In genomic region chr2:6349256-6350092, GRCm38 (mm10) we compare ENCODE assay signal across 8 mouse cellular contexts. TPM values are rescaled to one million over a fixed set of nuclear protein-coding genes. Genes with fewer than 3 reads are reported as not detected.
DNase-seq lines count a peak whose midpoint lies in the region; ATAC-seq and TF ChIP-seq lines count a peak whose summit lies in the region.

No protein-coding gene starts in this region.

- H3K4me3 ChIP-seq in lung, postnatal 0 days (ENCODE audit: low read depth, low read length), result no peak overlapping the region
- H3K4me3 ChIP-seq in intestine, embryonic 16.5 days (ENCODE audit: low read length), result no peak overlapping the region
- H3K4me3 ChIP-seq in neural tube, embryonic 15.5 days (replicated peaks), result no peak overlapping the region

- 59% methylated on average over 11 of the region's 11 CpGs for WGBS in lung, postnatal 0 days
- WGBS in intestine, embryonic 16.5 days, result 77% methylated on average over 11 of the region's 11 CpGs
- WGBS in neural tube, embryonic 15.5 days, result 69% methylated on average over 11 of the region's 11 CpGs

- no peak overlapping the region for H3K27ac ChIP-seq in lung, postnatal 0 days (ENCODE audit: low read length)
- H3K27ac ChIP-seq in intestine, embryonic 16.5 days (ENCODE audit: low read length), result peak overlapping the region; percentile 44; the same call in 1 of the 2 replicates
- no peak overlapping the region for H3K27ac ChIP-seq in neural tube, embryonic 15.5 days (replicated peaks)

- no peaks in the 10 kb centered on the region for H3K9me3 ChIP-seq in lung, postnatal 0 days (ENCODE audit: low read length)
- H3K9me3 ChIP-seq in intestine, embryonic 16.5 days (ENCODE audit: control insufficient read depth, low read length), result peaks cover 2% of the 10 kb centered on the region; the same call in 1 of the 2 replicates
- H3K9me3 ChIP-seq in neural tube, embryonic 15.5 days (replicated peaks), result no peaks in the 10 kb centered on the region

- intact Hi-C loops in left cerebral cortex, postnatal 36 days (cut with DNase I), result no loop called here

- TF ChIP-seq CTCF in lung, postnatal 0 days (IDR thresholded peaks at IDR 0.05), result no peak

- peaks cover 22% of the 10 kb centered on the region for H3K4me1 ChIP-seq in lung, postnatal 0 days (ENCODE audit: insufficient read depth, low read depth, low read length)
- H3K4me1 ChIP-seq in intestine, embryonic 16.5 days (ENCODE audit: control insufficient read depth, insufficient read depth, low read length), result peaks cover 39% of the 10 kb centered on the region
- peaks cover 23% of the 10 kb centered on the region for H3K4me1 ChIP-seq in neural tube, embryonic 15.5 days

- no peak overlapping the region for H3K9ac ChIP-seq in lung, postnatal 0 days (replicated peaks; ENCODE audit: low read depth)
- no peak overlapping the region for H3K9ac ChIP-seq in intestine, embryonic 16.5 days (ENCODE audit: low read depth, low read length)
- H3K9ac ChIP-seq in neural tube, embryonic 15.5 days (replicated peaks), result no peak overlapping the region

- H3K4me2 ChIP-seq in lung, postnatal 0 days (replicated peaks; ENCODE audit: low read depth, low read length), result no peak overlapping the region
- H3K4me2 ChIP-seq in intestine, embryonic 16.5 days (ENCODE audit: low read depth, low read length), result no peak overlapping the region
- no peak overlapping the region for H3K4me2 ChIP-seq in neural tube, embryonic 15.5 days

- no peaks in the 10 kb centered on the region for H3K36me3 ChIP-seq in lung, postnatal 0 days (ENCODE audit: insufficient read depth, low read length)
- H3K36me3 ChIP-seq in intestine, embryonic 16.5 days (ENCODE audit: control insufficient read depth, insufficient read depth, low read length), result no peaks in the 10 kb centered on the region; the same call in 1 of the 2 replicates
- H3K36me3 ChIP-seq in neural tube, embryonic 15.5 days, result no peaks in the 10 kb centered on the region

- TF ChIP-seq EP300 in lung, postnatal 0 days (IDR thresholded peaks at IDR 0.05), result no peak

- H3K27me3 ChIP-seq in lung, postnatal 0 days (replicated peaks; ENCODE audit: insufficient read depth, low read length), result no peaks in the 10 kb centered on the region
- H3K27me3 ChIP-seq in intestine, embryonic 16.5 days (replicated peaks; ENCODE audit: control insufficient read depth, insufficient read depth, low read length), result no peaks in the 10 kb centered on the region
- H3K27me3 ChIP-seq in neural tube, embryonic 15.5 days (replicated peaks), result no peaks in the 10 kb centered on the region

- ATAC-seq in lung, postnatal 0 days, result peak; percentile 72
- 0 out of 2 replicates have a peak, but pooled peaks have one; percentile 16 for ATAC-seq in intestine, embryonic 16.5 days
- peak; percentile 45; the same call in 1 of the 2 replicates for ATAC-seq in neural tube, embryonic 15.5 days (ENCODE audit: low FRiP score)

- peak; percentile 25 for DNase-seq in adrenal gland, postnatal 10 days
- DNase-seq in adrenal gland, adult 18-20 months (ENCODE audit: low spot score in 2 of 2), result no peak
- DNase-seq in lung, postnatal 0 days (ENCODE audit: low spot score), result peak; percentile 67
- no peak for DNase-seq in lung, adult 18-20 months
- no peak for DNase-seq in left cerebral cortex, postnatal 36 days (ENCODE audit: low spot score in 2 of 2)
- no peak for DNase-seq in right cerebral cortex, postnatal 25 days

RNA-seq across cellular contexts. Expression of gene Usp6nl, which starts 27.0 kb away (rescaled TPM):
- total RNA-seq in adrenal gland, postnatal 10 days (2021), result 10 to 100 TPM; 27.1 to 28.7 TPM
- total RNA-seq in adrenal gland, adult 18-20 months (2021), result 10 to 100 TPM; 20.0 to 41.5 TPM
- 9.5 and 11.0 TPM in 2 replicates for polyA plus RNA-seq in lung, postnatal 0 days (2015; fragmentation: Nextera tagmentation; extraction: Ambion mirVana)
- 7.8 and 8.4 TPM in 2 replicates for polyA plus RNA-seq in intestine, embryonic 16.5 days (2015; fragmentation: Nextera tagmentation; extraction: Ambion mirVana)
- polyA plus RNA-seq in neural tube, embryonic 15.5 days (2015; fragmentation: Nextera tagmentation; extraction: Ambion mirVana), result 6.5 TPM in 2 replicates
- total RNA-seq in left cerebral cortex, postnatal 36 days (2021), result 10 to 100 TPM; 20.0 to 20.4 TPM

Comparison
In these comparisons a context has a peak if more than half of its experiments do, and no peak if none do; other contexts are left out.
1. DNase-seq: peak in adrenal gland, postnatal 10 days (single experiment) and lung, postnatal 0 days (single experiment); none in adrenal gland, adult 18-20 months (0 of 2), lung, adult 18-20 months (0 of 2), left cerebral cortex, postnatal 36 days (0 of 2) and right cerebral cortex, postnatal 25 days (single experiment).
2. ATAC-seq: peak in every context shown above with its lines; median percentile 72 in lung, postnatal 0 days; 45 in neural tube, embryonic 15.5 days; 16 in intestine, embryonic 16.5 days.